Mouse (Mus musculus) heart, adult 18-20 months (tissue): ENCODE results near the gene Rps18. TPM values are rescaled to one million over a fixed set of nuclear protein-coding genes. Genes with fewer than 3 reads are reported as not detected.
"Not testable (repeated sequence)": the region's sequence is repeated elsewhere in the genome, so short reads cannot be mapped to it uniquely, and the experiment has no call there.

Experiments
- DNase-seq, 2 experiments: peaks; one replicate each; pipeline ENCODE4 v3.0.0; 2021 to 2022; ENCODE audit warnings: mixed read lengths in 1 of 2
- total RNA-seq, 2 experiments: library from RNA; stranded (reverse); gene quantifications; 2 replicates each; pipeline ENCODE4 v1.2.3; 2021

Rps18 gene
- total RNA-seq, 2 experiments from 2014 or later = 419 to 435 TPM

DNA sequence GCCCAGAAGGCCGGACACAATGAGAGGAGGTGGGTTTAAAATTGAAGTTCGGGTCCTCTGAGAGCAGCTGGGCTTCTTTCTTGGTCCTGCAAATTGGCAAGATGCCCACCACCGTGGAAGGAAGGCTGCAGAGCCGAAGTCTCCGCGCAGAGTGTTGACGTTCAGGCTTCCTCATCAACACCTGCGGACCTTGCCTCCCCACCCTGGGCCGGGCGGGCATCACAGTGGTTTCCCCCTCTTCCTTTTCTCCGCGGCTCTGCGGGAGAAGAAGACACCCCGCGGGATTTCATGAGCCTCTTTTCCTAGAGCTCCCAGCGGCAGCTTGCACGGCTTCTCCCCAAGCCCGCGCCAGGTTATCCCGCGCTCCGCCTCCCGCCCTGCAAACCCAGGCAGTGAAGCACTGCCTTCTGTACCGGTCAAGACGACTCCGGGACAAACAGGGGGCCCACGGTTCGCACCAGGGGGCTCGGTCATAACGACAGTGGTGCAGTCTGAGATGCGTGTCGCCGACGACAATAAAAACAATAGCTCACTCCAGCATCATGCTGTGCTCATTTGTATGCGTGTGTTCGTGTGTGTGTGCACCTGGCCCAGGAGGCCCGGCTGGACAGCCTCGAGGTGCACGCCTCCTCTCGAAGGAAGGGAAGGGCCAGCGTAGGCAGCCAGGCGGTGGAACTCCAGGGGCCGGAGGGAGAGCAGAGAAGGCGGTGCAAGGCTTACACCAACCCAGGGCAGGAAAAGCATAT, 47.3 kb downstream of the Rps18 start:
- no peak for DNase-seq

DNA sequence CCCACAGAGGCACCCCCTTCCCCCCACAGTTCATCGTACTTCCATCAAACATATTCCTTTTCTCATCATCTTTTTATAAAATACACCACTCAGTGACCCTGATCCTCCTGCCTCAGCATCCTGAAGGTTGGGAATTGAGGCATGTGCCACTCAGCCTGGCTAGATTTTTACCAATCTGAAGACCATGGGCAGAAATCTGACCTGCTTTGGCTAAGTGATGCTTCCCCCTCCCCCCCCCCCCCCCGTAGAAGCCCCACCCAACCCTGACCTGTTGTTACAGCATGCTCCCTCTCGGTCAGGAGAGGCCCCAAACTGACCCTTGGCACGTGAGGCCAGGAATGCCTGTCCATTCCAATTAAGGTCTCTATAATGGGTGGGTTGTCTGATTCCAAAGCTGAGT, 51.0 kb downstream of the Rps18 start, which contains the start of gene Platr17:
Platr17 (plus strand) TSS at position 301 of the 400 bp plus-strand sequence.
- DNase-seq = not testable (repeated sequence)

DNA sequence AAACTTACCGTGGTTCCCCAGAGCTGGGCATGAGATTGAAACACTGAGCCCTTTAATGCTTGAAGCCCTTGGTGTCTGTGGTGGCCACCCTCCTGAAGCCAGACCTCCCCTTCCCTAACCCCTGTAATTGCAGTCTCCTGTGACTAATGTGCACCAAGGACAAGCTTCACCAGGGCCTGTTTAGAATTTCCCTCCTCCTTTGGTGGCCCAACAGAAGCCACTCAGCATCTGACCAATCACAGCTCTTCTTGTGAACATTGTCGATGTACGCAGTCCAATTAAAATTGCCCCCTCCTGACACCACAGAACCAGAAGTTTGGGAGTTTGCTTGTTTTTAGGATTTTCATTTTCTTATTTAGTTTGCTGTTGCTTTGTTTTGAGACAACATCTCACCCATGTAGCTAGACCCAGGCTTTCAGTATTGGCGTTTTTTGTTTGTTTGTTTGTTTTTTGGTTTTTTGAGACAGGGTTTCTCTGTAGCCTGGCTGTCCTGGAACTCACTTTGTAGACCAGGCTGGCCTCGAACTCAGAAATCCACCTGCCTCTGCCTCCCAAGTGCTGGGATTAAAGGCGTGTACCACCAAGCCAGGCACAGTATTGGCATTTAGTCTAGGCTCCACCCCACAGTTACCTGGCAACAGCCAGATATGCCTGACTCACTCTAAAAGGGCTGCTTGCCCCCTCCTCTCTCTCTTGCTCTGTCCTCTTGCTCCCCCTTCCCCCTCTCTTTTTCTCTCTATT, 51.7 kb downstream of the Rps18 start:
- not testable (repeated sequence) for DNase-seq

DNA sequence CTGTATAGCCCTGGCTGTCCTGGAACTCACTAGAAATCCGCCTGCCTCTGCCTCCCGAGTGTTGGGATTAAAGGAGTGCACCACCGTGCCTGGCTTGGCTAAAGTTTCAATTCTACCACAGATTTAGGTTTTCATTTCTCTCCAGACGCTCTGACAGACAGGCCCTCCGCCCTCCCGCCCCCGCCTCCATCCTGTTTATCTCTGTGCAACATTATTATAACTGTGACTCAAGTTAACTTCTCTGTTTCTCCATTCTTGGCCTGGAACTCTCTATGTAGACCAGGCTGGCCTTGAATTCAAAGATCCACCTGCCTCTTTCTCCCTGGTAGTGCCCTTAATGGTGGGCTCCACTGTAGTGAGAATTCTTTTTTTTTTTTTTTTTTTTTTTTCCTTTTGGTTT, 53.3 kb downstream of the Rps18 start:
- DNase-seq = peak in 1 of 2 experiments; percentile 14

- DNase-seq = no peak
These were observed 53.7 kb downstream of the Rps18 start for GRCm38 (mm10) chr17:33902079-33902478.

Other genes starting within 250 kb of the Rps18 start
- 100 to 1,000 TPM; 131 to 133 TPM for gene March2, start 237.3 kb downstream of the Rps18 start, total RNA-seq
- gene Rab11b, start 195.5 kb downstream of the Rps18 start, total RNA-seq = 100 to 1,000 TPM; 202 to 251 TPM
- gene Angptl4, start 174.2 kb downstream of the Rps18 start, total RNA-seq = 10 to 100 TPM in 1 of 2 experiments, 1 to 10 TPM in 1; 5.5 to 12.2 TPM
- 10 to 100 TPM; 49.0 to 64.9 TPM for gene Kank3, start 145.5 kb downstream of the Rps18 start, total RNA-seq
- 100 to 1,000 TPM; 702 to 791 TPM for gene Rps28, start 131.4 kb downstream of the Rps18 start, total RNA-seq
- gene Ndufa7, start 131.4 kb downstream of the Rps18 start, total RNA-seq = 100 to 1,000 TPM; 645 to 655 TPM
- gene Cd320, start 112.9 kb downstream of the Rps18 start, total RNA-seq = 10 to 100 TPM; 31.8 to 34.9 TPM
- gene Gm7029, start 82.2 kb downstream of the Rps18 start, total RNA-seq = not detected
- gene Kifc1, start 65.3 kb downstream of the Rps18 start, total RNA-seq = 1 to 10 TPM in 1 of 2 experiments, under 1 TPM in 1; 0.80 to 1.4 TPM
- gene Platr17, start 50.9 kb downstream of the Rps18 start, total RNA-seq = not detected
- 10 to 100 TPM; 12.3 to 20.7 TPM for gene Daxx, start 46.6 kb downstream of the Rps18 start, total RNA-seq
- 100 to 1,000 TPM; 111 to 115 TPM for gene Tapbp, start 40.1 kb downstream of the Rps18 start, total RNA-seq
- 10 to 100 TPM; 15.6 to 16.6 TPM for gene Zbtb22, start 40.1 kb downstream of the Rps18 start, total RNA-seq
- 10 to 100 TPM; 30.9 to 31.8 TPM for gene Rgl2, start 26.5 kb downstream of the Rps18 start, total RNA-seq
- 10 to 100 TPM; 69.9 to 76.1 TPM for gene Pfdn6, start 15.7 kb downstream of the Rps18 start, total RNA-seq
- gene Wdr46, start 15.3 kb downstream of the Rps18 start, total RNA-seq = 10 to 100 TPM; 10.3 to 10.9 TPM
- gene B3galt4, start 4.5 kb downstream of the Rps18 start, total RNA-seq = 1 to 10 TPM; 1.3 to 1.8 TPM
- 10 to 100 TPM; 36.8 to 39.7 TPM for gene Vps52, start 189 bp downstream of the Rps18 start, total RNA-seq
- 100 to 1,000 TPM; 204 to 337 TPM for gene H2-K1, start 44.3 kb upstream of the Rps18 start, total RNA-seq
- 10 to 100 TPM; 13.2 to 16.9 TPM for gene Ring1, start 68.7 kb upstream of the Rps18 start, total RNA-seq
- 100 to 1,000 TPM; 131 to 137 TPM for gene H2-Ke6, start 72.1 kb upstream of the Rps18 start, total RNA-seq
- 10 to 100 TPM; 66.3 to 67.0 TPM for gene Slc39a7, start 75.7 kb upstream of the Rps18 start, total RNA-seq
- 10 to 100 TPM; 42.3 to 45.4 TPM for gene Rxrb, start 75.8 kb upstream of the Rps18 start, total RNA-seq
- 1 to 10 TPM in 1 of 2 experiments, under 1 TPM in 1; 0.55 to 1.7 TPM for gene Col11a2, start 83.4 kb upstream of the Rps18 start, total RNA-seq
- gene H2-Oa, start 136.3 kb upstream of the Rps18 start, total RNA-seq = 1 to 10 TPM in 1 of 2 experiments, not detected in 1; 1.6 TPM
- gene H2-DMa, start 163.5 kb upstream of the Rps18 start, total RNA-seq = 1 to 10 TPM; 5.9 to 7.2 TPM
- gene Brd2, start 166.6 kb upstream of the Rps18 start, total RNA-seq = 10 to 100 TPM; 64.5 to 79.0 TPM
- 1 to 10 TPM; 2.0 to 7.5 TPM for gene H2-DMb2, start 187.3 kb upstream of the Rps18 start, total RNA-seq
- gene H2-DMb1, start 197.1 kb upstream of the Rps18 start, total RNA-seq = 1 to 10 TPM; 3.0 to 3.9 TPM
- gene Tap1, start 231.6 kb upstream of the Rps18 start, total RNA-seq = 10 to 100 TPM in 1 of 2 experiments, 1 to 10 TPM in 1; 5.7 to 11.4 TPM
- 10 to 100 TPM; 13.1 to 25.3 TPM for gene Psmb9, start 231.8 kb upstream of the Rps18 start, total RNA-seq
- gene Psmb8, start 241.7 kb upstream of the Rps18 start, total RNA-seq = 10 to 100 TPM; 19.5 to 34.4 TPM
- gene Tap2, start 247.5 kb upstream of the Rps18 start, total RNA-seq = 10 to 100 TPM; 25.3 to 33.3 TPM